Mouse (Mus musculus) neural tube, embryonic 13.5 days (tissue): ENCODE measurements around the gene Gpr155. TPM values are rescaled to one million over a fixed set of nuclear protein-coding genes. Genes with fewer than 3 reads are reported as not detected.
A peak's percentile ranks its signal among the peaks of the same experiment; 100 is the strongest.

Source experiments
- ATAC-seq: fragments of 200-750 bp; cut with Nextera tagmentation; 2 replicates; pipeline ENCODE4 v1.8.0; 2017; ENCODE audit warnings: low read depth, mild to moderate bottlenecking, moderate TSS enrichment, moderate library complexity
- H3K27ac ChIP-seq: fragments of 300-500 bp; sonication (generic); replicated peaks from 2 replicates; pipeline ENCODE4 v1.5.1; 2015; ENCODE audit warnings: moderate library complexity, mild to moderate bottlenecking, inconsistent platforms
- H3K27me3 ChIP-seq: fragments of 300-500 bp; sonication (generic); 2 replicates; pipeline ENCODE4 v1.6.1; 2015; ENCODE audit warnings: mild to moderate bottlenecking, inconsistent platforms
- H3K36me3 ChIP-seq: fragments of 300-500 bp; sonication (generic); 2 replicates; pipeline ENCODE4 v1.6.1; 2015; ENCODE audit warnings: mild to moderate bottlenecking, inconsistent platforms
- H3K4me1 ChIP-seq: fragments of 300-500 bp; sonication (generic); replicated peaks from 2 replicates; pipeline ENCODE4 v1.6.1; 2015; ENCODE audit warnings: inconsistent platforms
- H3K4me2 ChIP-seq: fragments of 300-500 bp; sonication (generic); 2 replicates; pipeline ENCODE4 v1.6.1; 2015; ENCODE audit warnings: inconsistent platforms, mild to moderate bottlenecking, moderate library complexity
- H3K4me3 ChIP-seq: fragments of 300-500 bp; sonication (generic); 2 replicates; pipeline ENCODE4 v1.5.1; 2015; ENCODE audit warnings: mild to moderate bottlenecking, inconsistent platforms
- H3K9ac ChIP-seq: fragments of 300-500 bp; sonication (generic); 2 replicates; pipeline ENCODE4 v1.6.1; 2015; ENCODE audit warnings: moderate library complexity, mild to moderate bottlenecking, inconsistent platforms
- H3K9me3 ChIP-seq: fragments of 300-500 bp; sonication (generic); 2 replicates; pipeline ENCODE4 v1.6.1; 2016; ENCODE audit warnings: inconsistent platforms
- WGBS: fragments of 180-500 bp; shearing (Covaris S2); methylation state at CpG from one replicate; pipeline ENCODE4 v1.1.7; 2015; 5-methylcytosine and 5-hydroxymethylcytosine counted together
- polyA plus RNA-seq: library from polyadenylated mRNA; unstranded; fragments of >200 nt; fragmentation: Nextera tagmentation; extraction: Ambion mirVana; gene quantifications from 2 replicates; pipeline ENCODE4 v1.2.1, GENCODE M21; 2015

Gpr155 gene
- polyA plus RNA-seq, 1 experiment from 2014 or later, result 16.0 TPM

DNA sequence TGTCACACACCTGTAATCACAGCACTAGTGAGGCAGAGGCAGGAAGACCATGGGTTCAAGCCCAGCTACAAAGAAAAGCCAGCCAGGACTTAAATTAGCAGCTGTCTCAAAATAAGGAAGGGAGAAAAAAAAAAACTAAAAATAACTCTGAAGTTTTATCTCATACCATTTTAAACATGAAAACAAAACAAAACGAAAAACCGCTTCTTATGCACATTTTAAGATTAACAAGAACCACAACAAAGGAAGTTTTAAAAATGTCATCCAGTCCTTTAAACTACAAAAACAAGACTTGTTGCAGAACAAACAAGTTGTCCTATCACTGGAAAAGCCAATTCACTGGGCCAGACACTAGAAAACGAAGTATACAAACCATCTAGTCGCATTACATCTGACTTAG is 1.2 kb downstream of the Gpr155 start:
- H3K27ac ChIP-seq, result no peak overlapping the region
- 89% methylated on average over 4 of the region's 4 CpGs for WGBS
- H3K4me2 ChIP-seq, result peak overlapping the region; percentile 93
- 0 out of 2 replicates have a peak, but pooled peaks cover 3% of the 10 kb centered on the region for H3K36me3 ChIP-seq
- peaks cover 9% of the 10 kb centered on the region for H3K4me1 ChIP-seq
- H3K9me3 ChIP-seq, result no peaks in the 10 kb centered on the region
- H3K4me3 ChIP-seq, result peak overlapping the region; percentile 74
- no peaks in the 10 kb centered on the region for H3K27me3 ChIP-seq
- ATAC-seq, result no peak
- H3K9ac ChIP-seq, result no peak overlapping the region

DNA sequence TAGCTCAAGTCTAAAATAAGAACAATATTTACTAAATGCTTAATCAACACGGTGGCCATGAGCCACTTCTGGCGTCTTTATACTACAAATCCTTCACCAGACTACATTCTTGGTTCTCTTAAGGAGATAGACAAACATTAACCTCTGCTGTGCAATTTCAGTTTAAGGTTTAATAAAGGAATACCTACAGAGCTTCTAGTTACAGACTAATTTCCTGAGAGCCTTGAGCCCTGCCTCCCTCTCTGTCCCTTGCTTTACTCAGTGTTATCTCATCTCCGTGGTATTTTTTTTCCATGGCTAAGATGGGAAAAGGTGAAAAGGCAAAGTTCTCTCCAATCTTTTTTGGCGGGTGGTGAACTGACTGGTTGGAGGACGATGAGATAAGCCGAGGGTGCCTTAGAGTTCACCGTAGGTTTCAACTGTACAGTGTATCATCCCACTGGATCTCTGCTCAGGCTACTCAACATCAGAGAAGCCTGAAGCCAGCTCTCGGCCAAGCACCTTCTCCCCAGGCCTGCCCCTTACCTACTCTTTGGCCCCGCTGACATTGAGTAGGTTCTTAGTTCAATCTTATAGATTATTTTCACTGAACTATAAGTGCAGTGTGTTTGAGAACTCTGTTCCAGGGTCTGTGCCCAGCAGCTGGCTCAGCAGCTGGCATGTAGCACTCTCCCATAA is 5.9 kb downstream of the Gpr155 start:
- Histone ChIP-seq H3K9ac (no peak overlapping the region), H3K4me2 (no peak overlapping the region), H3K9me3 (no peaks in the 10 kb centered on the region), H3K4me1 (peaks cover 19% of the 10 kb centered on the region), H3K36me3 (0 out of 2 replicates have a peak, but pooled peaks cover 3% of the 10 kb centered on the region), H3K27me3 (no peaks in the 10 kb centered on the region), H3K27ac (no peak overlapping the region), H3K4me3 (no peak overlapping the region)
- ATAC-seq, result no peak
- 88% methylated on average over 9 of the region's 9 CpGs for WGBS

DNA sequence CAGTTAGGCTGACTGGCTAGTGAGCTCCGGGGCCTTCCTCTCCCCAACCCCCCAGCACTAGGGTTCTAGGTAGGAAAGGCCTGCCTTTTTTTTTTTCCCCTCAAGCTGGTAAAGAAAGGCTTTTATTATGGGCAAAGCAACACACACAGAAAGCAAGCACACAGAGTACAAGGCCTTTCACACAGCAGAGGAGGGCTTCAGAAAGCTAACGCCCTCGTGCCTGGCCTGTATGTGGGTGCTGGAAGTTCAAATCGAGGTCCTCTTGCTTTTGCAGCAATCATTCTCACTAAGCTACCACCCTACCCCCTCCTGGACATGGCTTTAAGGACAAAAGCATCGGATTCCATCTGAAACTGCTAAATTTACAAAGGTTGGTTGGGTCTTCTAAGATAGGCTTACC is 6.7 kb downstream of the Gpr155 start:
- peaks cover 17% of the 10 kb centered on the region for H3K4me1 ChIP-seq
- H3K9me3 ChIP-seq, result no peaks in the 10 kb centered on the region
- 0 out of 2 replicates have a peak, but pooled peaks cover 3% of the 10 kb centered on the region for H3K36me3 ChIP-seq
- ATAC-seq, result no peak
- 71% methylated on average over 5 of the region's 5 CpGs for WGBS
- H3K4me3 ChIP-seq, result no peak overlapping the region
- H3K4me2 ChIP-seq, result no peak overlapping the region
- H3K9ac ChIP-seq, result peak overlapping the region; percentile 53; the same call in 1 of the 2 replicates
- peak overlapping the region; percentile 33; the same call in 1 of the 2 replicates for H3K27ac ChIP-seq
- no peaks in the 10 kb centered on the region for H3K27me3 ChIP-seq

DNA sequence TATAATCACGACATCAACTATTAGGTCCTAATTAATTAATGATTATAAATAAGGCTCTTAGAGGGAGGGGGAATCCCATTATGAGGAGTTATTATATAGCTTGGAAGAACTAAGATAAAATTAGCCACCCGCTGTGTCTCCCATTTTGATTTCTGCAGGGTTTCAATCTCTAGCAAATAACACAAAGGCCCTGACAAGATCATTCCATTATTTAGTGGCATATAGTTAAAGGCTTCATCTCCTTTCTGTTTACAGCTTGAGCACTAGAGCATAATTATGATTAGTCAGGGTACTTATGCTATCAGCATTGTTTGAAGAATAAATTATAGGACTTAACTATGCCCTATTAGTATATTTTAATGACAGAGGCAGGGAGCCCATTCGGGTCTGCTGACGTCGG is 8.0 kb downstream of the Gpr155 start:
- Histone ChIP-seq H3K4me2 (no peak overlapping the region), H3K27me3 (no peaks in the 10 kb centered on the region), H3K9me3 (no peaks in the 10 kb centered on the region), H3K4me1 (peaks cover 17% of the 10 kb centered on the region), H3K36me3 (0 out of 2 replicates have a peak, but pooled peaks cover 3% of the 10 kb centered on the region), H3K9ac (no peak overlapping the region), H3K27ac (no peak overlapping the region), H3K4me3 (no peak overlapping the region)
- peak; percentile 63; the same call in 1 of the 2 replicates for ATAC-seq
- WGBS, result 58% methylated on average over 5 of the region's 5 CpGs

DNA sequence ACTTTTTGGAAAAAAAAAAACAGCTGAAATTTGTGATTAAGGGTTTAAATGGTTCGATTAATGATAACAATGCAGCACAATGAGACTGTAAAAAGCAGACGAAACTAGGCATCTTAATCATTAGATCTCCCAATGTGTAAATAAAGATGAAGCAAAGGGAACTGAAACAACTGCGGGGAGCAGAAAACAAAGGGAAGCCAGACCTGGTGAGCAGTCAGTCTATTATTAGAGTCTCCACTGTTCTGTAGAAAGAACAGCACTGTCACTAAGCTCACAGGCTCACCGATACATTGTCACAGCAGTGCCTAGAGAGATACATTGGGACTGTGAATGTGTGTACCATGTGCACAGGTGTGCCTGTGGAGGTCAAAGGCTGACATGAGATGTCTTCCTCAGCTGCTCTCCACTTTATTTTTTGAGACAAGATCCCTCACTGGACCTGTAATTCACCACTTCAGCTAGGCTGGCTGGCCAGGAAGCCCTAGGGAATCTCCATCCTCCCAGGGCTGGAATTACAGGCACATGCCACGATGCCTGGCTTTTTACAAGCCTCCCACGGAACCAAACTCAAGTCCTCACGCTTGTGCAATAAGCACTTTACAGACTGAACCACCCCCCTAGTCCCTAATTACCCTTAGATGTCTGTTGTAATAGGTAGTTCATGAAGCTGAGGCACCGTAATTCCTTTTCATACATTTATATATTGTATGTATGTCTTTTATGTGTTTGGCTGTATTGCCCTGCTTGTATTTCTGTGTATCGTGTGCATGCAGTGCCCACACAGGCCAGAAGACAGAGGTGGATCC is 14.6 kb downstream of the Gpr155 start:
- no peaks in the 10 kb centered on the region for H3K9me3 ChIP-seq

DNA sequence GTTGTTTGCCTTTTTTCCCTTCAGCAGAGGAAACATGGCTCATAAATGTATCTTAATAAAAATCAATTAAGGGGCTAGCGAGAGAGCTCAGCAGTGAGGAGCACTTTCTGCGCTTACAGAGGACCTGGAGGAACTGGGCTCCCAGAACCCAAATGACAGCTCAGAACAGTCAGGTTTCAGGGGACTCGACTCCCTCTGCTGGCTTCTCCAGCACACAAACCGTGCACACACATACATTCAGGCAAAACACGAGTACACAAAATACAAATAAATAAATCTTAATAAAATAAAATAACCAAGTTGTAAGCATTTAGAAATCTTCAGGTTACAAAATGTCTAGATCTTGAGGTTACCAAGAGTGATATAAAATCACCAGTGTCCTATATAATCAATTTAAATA is 22.9 kb downstream of the Gpr155 start:
- H3K36me3 ChIP-seq, result peaks cover 24% of the 10 kb centered on the region; the same call in 1 of the 2 replicates
- no peak overlapping the region for H3K4me2 ChIP-seq
- H3K4me1 ChIP-seq, result no peaks in the 10 kb centered on the region
- H3K4me3 ChIP-seq, result no peak overlapping the region
- H3K27ac ChIP-seq, result no peak overlapping the region
- ATAC-seq, result no peak
- WGBS, result 79% methylated on average over 5 of the region's 5 CpGs
- H3K27me3 ChIP-seq, result no peaks in the 10 kb centered on the region
- no peak overlapping the region for H3K9ac ChIP-seq
- H3K9me3 ChIP-seq, result no peaks in the 10 kb centered on the region

More for the DNA sequence above, 14.6 kb downstream of the Gpr155 start:
- Histone ChIP-seq H3K4me2 (no peak overlapping the region), H3K27ac (no peak overlapping the region), H3K27me3 (no peaks in the 10 kb centered on the region), H3K36me3 (peaks cover 6% of the 10 kb centered on the region; the same call in 1 of the 2 replicates), H3K4me1 (no peaks in the 10 kb centered on the region), H3K4me3 (no peak overlapping the region), H3K9ac (no peak overlapping the region)
- ATAC-seq, result no peak
- WGBS, result 55% methylated on average over 9 of the region's 9 CpGs

DNA sequence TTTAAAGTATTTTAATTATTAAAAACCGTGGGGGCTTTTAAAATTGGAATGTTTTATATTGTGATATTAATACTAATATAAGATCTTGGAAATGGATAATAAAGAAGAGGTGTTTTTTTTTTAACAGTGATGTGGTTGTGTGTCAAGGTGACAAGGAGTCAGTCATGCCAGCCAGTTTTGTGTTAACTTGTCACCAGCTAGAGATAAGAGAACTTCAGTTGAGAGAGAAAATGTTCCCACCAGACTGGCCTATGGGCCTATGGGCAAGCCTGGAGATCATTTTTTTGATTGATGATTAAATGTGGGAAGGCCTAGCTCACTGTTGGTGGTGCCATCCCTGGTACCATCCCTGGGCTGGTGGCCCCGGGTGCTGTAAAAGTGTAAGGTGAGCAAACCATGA is 25.8 kb downstream of the Gpr155 start:
- Histone ChIP-seq H3K9me3 (no peaks in the 10 kb centered on the region), H3K9ac (no peak overlapping the region), H3K27ac (no peak overlapping the region), H3K4me2 (no peak overlapping the region), H3K36me3 (peaks cover 21% of the 10 kb centered on the region; the same call in 1 of the 2 replicates), H3K4me1 (no peaks in the 10 kb centered on the region), H3K4me3 (no peak overlapping the region), H3K27me3 (no peaks in the 10 kb centered on the region)
- WGBS, result 89% methylated on average over 2 of the region's 2 CpGs
- no peak for ATAC-seq

DNA sequence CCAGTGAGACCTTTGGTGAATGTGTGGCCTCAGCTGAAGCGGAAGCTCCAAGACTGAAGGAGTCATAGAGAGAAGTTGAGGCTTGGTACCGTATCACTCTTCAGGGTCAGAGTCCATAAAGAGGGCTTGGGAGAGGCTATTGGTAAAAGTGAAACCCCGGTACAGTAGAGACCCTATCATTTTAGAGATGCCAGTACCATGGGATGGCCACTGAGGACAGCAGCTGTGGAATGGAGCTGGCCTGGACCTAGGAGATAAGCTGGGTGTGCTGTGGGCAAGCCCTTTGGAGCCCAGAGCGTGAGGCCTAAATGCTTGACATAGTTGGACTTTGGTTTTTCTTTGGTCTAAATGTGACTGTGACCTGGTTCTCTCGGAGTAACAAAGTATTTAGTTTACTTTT is 26.4 kb downstream of the Gpr155 start:
- peaks cover 25% of the 10 kb centered on the region; the same call in 1 of the 2 replicates for H3K36me3 ChIP-seq
- no peak overlapping the region for H3K9ac ChIP-seq
- H3K9me3 ChIP-seq, result no peaks in the 10 kb centered on the region
- no peak for ATAC-seq
- no peaks in the 10 kb centered on the region for H3K27me3 ChIP-seq
- 93% methylated on average over 5 of the region's 5 CpGs for WGBS
- H3K4me2 ChIP-seq, result no peak overlapping the region
- no peak overlapping the region for H3K4me3 ChIP-seq
- H3K27ac ChIP-seq, result no peak overlapping the region
- no peaks in the 10 kb centered on the region for H3K4me1 ChIP-seq

DNA sequence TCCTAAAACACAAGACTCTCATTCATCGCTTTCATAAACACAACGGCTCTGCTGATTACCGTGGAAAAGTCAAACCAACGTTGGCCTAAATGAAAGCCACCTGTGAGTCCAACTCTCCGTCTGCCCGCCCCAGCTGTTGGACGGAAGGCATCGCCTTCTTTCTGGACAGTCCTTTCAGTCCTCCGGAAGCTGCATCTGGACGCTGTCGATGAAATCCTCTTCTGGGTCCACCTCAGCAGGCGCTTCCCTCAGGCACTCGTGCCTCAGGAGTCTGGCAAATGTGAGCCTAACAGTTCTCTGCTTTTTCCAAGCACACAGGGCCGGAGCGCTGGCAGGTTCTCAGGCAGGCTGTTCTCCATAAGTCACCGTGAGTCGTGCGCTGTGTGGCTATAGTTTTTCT is 29.4 kb downstream of the Gpr155 start:
- Histone ChIP-seq H3K4me1 (no peaks in the 10 kb centered on the region), H3K4me3 (no peak overlapping the region), H3K4me2 (no peak overlapping the region), H3K9me3 (no peaks in the 10 kb centered on the region), H3K27ac (no peak overlapping the region), H3K36me3 (peaks cover 24% of the 10 kb centered on the region; the same call in 1 of the 2 replicates), H3K9ac (no peak overlapping the region), H3K27me3 (no peaks in the 10 kb centered on the region)
- 73% methylated on average over 18 of the region's 18 CpGs for WGBS
- ATAC-seq, result no peak

DNA sequence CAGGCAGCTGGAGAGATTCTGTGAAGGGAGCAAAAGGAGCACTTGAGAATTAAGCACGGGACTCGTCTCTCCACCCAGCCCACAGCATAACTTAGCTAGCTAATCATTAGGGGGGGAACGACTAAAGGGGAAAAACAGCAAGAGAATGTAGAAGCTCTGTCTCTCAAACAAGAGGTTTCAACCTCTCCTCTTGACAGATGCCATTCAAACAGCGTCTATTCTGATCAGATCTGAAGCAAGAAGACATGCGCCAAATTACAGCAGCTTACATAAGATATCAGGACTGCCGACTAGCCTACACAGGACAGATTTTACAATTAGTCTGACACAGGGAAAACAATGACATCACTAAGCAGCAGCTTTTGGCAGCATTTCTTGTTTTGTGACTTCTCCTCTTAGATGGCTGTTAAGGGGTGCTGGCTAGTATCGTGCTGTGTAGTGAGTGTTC is 34.4 kb downstream of the Gpr155 start:
- Histone ChIP-seq H3K9me3 (no peaks in the 10 kb centered on the region), H3K4me1 (peaks cover 5% of the 10 kb centered on the region; the same call in 1 of the 2 replicates), H3K4me2 (no peak overlapping the region), H3K9ac (0 out of 2 replicates have a peak overlapping the region, but pooled peaks have one; percentile 4), H3K4me3 (no peak overlapping the region), H3K27me3 (no peaks in the 10 kb centered on the region), H3K36me3 (peaks cover 13% of the 10 kb centered on the region; the same call in 1 of the 2 replicates), H3K27ac (no peak overlapping the region; the same call in 1 of the 2 replicates)
- no peak for ATAC-seq
- WGBS, result 67% methylated on average over 7 of the region's 7 CpGs

DNA sequence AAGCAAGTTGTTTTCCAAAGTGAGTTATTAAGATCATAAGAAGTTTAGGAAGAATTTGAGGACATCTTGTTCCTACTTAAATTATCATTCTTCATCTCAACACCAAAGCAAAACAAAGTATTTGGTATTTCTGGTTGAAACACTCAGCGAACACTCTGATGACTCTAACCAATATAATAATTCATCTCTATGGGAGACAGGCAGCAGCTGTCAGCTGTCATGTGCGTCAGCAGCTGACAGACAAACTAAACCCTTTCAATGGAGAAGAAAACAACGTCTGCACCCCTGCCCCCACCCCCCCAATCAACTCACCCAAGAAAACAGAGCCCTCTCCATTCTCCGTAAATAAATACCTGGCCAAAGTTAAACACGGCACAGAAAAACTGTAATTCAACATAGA is 34.9 kb downstream of the Gpr155 start:
- Histone ChIP-seq H3K4me3 (no peak overlapping the region), H3K9me3 (no peaks in the 10 kb centered on the region), H3K4me1 (peaks cover 9% of the 10 kb centered on the region; the same call in 1 of the 2 replicates), H3K27ac (no peak overlapping the region), H3K9ac (no peak overlapping the region), H3K4me2 (no peak overlapping the region), H3K27me3 (no peaks in the 10 kb centered on the region), H3K36me3 (peaks cover 11% of the 10 kb centered on the region; the same call in 1 of the 2 replicates)
- WGBS, result 61% methylated on average over 5 of the region's 5 CpGs
- ATAC-seq, result no peak

DNA sequence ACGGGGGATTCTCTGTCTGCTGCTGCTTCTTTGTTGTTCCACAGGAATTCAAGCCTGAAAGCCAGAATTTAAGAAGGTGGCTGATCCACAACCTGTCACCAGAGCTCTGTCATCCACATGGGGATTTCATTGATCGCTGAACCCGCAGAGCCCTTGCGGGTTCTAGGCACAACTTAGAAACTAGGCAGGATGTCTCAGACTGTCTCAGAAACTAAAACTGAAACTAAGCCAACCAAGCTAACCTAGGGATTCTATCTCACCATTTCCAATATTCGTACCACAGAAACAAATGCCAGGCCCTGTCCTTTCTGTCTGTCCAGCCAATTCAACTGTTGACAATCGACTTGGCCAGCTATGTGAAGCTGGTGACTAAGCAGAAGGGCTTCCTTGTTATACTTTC is 38.2 kb downstream of the Gpr155 start:
- Histone ChIP-seq H3K4me3 (no peak overlapping the region), H3K9ac (no peak overlapping the region), H3K36me3 (peaks cover 5% of the 10 kb centered on the region; the same call in 1 of the 2 replicates), H3K4me1 (peaks cover 12% of the 10 kb centered on the region; the same call in 1 of the 2 replicates), H3K27ac (peak overlapping the region; percentile 42; the same call in 1 of the 2 replicates), H3K27me3 (no peaks in the 10 kb centered on the region), H3K9me3 (no peaks in the 10 kb centered on the region), H3K4me2 (no peak overlapping the region)
- 86% methylated on average over 6 of the region's 6 CpGs for WGBS
- no peak for ATAC-seq
